Mouse (Mus musculus) liver, adult 2 months (tissue): ENCODE data around the gene Plekhh3. TPM values are rescaled to one million over a fixed set of nuclear protein-coding genes. Genes with fewer than 3 reads are reported as not detected.
"Not testable (repeated sequence)": the region's sequence is repeated elsewhere in the genome, so short reads cannot be mapped to it uniquely, and the experiment has no call there.

Experiments used
- DNase-seq: peaks from one replicate; pipeline ENCODE4 v3.0.0-alpha.2; 2011; ENCODE audit warnings: low read depth, low spot score; ENCODE audit errors: extremely low read depth
- H3K27ac ChIP-seq: fragments of 200-500 bp; replicated peaks from 2 replicates; pipeline ENCODE4 v1.5.1; 2012; ENCODE audit warnings: low read depth, mild to moderate bottlenecking, control low read depth, inconsistent platforms, low read length; ENCODE audit not compliant: insufficient read depth
- H3K27me3 ChIP-seq: fragments of 200-500 bp; 2 replicates; pipeline ENCODE4 v1.6.1; 2012; ENCODE audit warnings: mild to moderate bottlenecking, moderate library complexity, low read length, inconsistent platforms; ENCODE audit not compliant: control insufficient read depth, insufficient read depth
- H3K36me3 ChIP-seq: fragments of 200-500 bp; 2 replicates; pipeline ENCODE4 v1.6.1; 2012; ENCODE audit warnings: low read length, inconsistent platforms; ENCODE audit not compliant: control insufficient read depth, insufficient read depth
- H3K4me1 ChIP-seq: fragments of 200-500 bp; 2 replicates; pipeline ENCODE4 v1.6.1; 2011; ENCODE audit warnings: low read length; ENCODE audit not compliant: control insufficient read depth, insufficient read depth
- H3K4me3 ChIP-seq: fragments of 200-500 bp; 2 replicates; pipeline ENCODE4 v1.5.1; 2011; ENCODE audit warnings: low read depth, mild to moderate bottlenecking, control low read depth, low read length, moderate library complexity; ENCODE audit not compliant: insufficient read depth
- H3K79me2 ChIP-seq: fragments of 200-500 bp; 2 replicates; pipeline ENCODE4 v1.6.1; 2012; ENCODE audit warnings: inconsistent platforms, mild to moderate bottlenecking, low read length, moderate library complexity; ENCODE audit not compliant: control insufficient read depth, insufficient read depth
- H3K9ac ChIP-seq: fragments of 200-500 bp; 2 replicates; pipeline ENCODE4 v1.6.1; 2012; ENCODE audit warnings: low read depth, mild to moderate bottlenecking, control low read depth, inconsistent platforms, low read length
- CTCF ChIP-seq: fragments of 200-500 bp; IDR thresholded peaks from 2 replicates; pipeline ENCODE4 v1.5.1; 2011; ENCODE audit warnings: low read depth, low read length, control low read depth
- POLR2A ChIP-seq: fragments of 200-500 bp; IDR thresholded peaks from 2 replicates; pipeline ENCODE4 v1.6.1; 2011; ENCODE audit warnings: low read length, control low read depth; ENCODE audit not compliant: insufficient read depth; ENCODE audit errors: extremely low read depth
- WGBS: fragments of 180-500 bp; shearing (Covaris S2); methylation state at CpG from one replicate; pipeline ENCODE4 v1.1.7; 2018; 5-methylcytosine and 5-hydroxymethylcytosine counted together
- polyA plus RNA-seq: library from polyadenylated mRNA; depleted of rRNA; stranded (reverse); fragments of >200 nt; gene quantifications from 2 replicates; pipeline ENCODE4 v1.2.3, GENCODE M21; 2012
- total RNA-seq: library from RNA; depleted of rRNA; stranded (reverse); fragments of >200 nt; gene quantifications from 2 replicates; pipeline ENCODE4 v1.2.3, GENCODE M21; 2014

Plekhh3 gene
- total and polyA plus RNA-seq, 2 experiments: 3.9 to 11.5 TPM

DNA sequence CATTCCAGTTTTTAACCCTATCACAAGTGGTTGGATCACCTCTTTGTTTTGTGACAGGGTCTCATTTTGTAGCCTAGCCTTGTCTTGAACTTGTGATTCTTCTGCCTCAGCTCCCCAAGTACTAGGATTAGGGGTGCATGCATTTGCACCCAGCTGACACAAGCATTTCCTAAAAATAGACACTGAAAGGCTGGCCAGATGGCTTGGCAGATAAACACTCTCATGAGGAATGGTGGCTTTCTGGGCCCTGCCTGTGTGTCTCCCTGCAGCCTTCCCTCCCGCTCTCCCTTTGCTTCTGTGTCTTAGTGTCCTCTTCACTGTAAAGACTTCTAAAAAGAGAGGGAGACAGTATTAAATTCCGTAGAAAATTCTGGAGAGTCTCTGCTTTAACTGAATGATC lies 40.0 kb downstream of the Plekhh3 start:
- DNase-seq: no peak
- TF ChIP-seq POLR2A: no peak
- TF ChIP-seq CTCF: no peak
- no peak overlapping the region for H3K27ac ChIP-seq
- H3K4me1 ChIP-seq: peaks cover 14% of the 10 kb centered on the region
- WGBS: 98% methylated on average over 2 of the region's 2 CpGs
- H3K79me2 ChIP-seq: no peaks in the 10 kb centered on the region
- H3K36me3 ChIP-seq: peaks cover 5% of the 10 kb centered on the region
- no peak overlapping the region for H3K9ac ChIP-seq
- H3K4me3 ChIP-seq: no peak overlapping the region
- no peaks in the 10 kb centered on the region for H3K27me3 ChIP-seq

DNA sequence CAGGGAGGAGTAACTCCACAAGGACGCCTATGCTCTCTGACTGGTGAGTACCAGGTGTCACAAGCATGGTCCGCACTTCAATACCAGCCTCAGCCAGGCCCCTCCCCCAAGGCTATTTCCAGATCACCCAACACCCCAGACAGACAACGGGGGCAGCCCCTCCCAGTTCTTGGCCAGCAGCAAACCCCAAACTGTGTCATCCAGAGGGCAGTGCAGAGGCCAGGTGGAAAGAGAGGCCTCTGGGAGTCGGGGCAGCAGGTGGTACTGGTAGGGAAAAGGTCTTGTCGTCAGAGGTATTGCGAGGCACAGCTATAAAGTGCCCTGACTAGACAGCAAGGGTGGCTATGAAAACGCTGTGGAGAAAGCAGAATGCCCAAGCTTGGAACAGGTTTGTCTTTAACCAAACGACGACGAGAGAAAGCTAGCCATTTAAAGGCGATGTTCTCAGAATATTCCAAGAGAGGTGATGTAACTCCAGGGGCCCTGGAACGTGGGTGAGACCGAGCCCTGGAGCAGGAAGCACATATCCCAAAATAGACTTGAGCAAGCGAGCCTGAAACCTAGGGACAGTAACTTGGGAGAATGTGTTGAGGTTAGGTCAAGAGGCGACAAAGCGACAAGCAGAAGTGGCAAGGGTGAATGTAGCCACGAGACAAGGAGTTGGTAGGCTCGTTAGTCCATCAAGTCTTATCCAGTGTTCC lies 40.9 kb downstream of the Plekhh3 start:
- peak; percentile 95 for DNase-seq
- no peak for TF ChIP-seq POLR2A
- no peak for TF ChIP-seq CTCF
- no peaks in the 10 kb centered on the region for H3K79me2 ChIP-seq

GRCm38 (mm10) chr11:101128996-101129577 lies 42.1 kb downstream of the Plekhh3 start:
- Histone ChIP-seq H3K27ac (no peak overlapping the region), H3K4me1 (peaks cover 10% of the 10 kb centered on the region), H3K36me3 (peaks cover 7% of the 10 kb centered on the region), H3K9ac (no peak overlapping the region), H3K4me3 (no peak overlapping the region), H3K79me2 (no peaks in the 10 kb centered on the region), H3K27me3 (no peaks in the 10 kb centered on the region)
- 85% methylated on average over 11 of the region's 11 CpGs for WGBS
- no peak for DNase-seq
- TF ChIP-seq CTCF (no peak), POLR2A (no peak)

More for the DNA sequence above, 40.9 kb downstream of the Plekhh3 start:
- Histone ChIP-seq H3K27me3 (no peaks in the 10 kb centered on the region), H3K4me3 (no peak overlapping the region), H3K4me1 (peaks cover 14% of the 10 kb centered on the region), H3K36me3 (peaks cover 7% of the 10 kb centered on the region), H3K9ac (peak overlapping the region; percentile 4; the same call in 1 of the 2 replicates), H3K27ac (peak overlapping the region; percentile 67)
- 29% methylated on average over 18 of the region's 18 CpGs for WGBS

DNA sequence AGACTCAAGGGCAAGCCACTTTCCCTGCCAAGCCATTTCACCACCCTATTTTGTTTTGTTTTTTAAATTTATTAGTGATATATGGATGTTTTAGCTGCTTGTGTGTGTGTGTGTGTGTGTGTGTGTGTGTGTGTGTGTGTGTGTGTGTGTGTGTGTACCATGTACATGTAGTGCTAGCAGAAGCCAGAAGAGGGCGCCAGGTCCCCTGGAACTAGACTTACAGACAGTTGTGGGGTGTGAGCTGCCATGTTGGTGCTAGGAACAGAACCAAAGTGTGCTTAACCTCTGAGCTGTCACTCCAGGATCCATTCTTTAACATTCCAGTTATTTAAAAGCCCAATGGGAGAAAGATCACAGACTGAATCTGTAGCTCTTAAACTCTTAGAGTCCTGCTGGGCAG lies 44.1 kb downstream of the Plekhh3 start:
- no peak overlapping the region for H3K27ac ChIP-seq
- peaks cover 8% of the 10 kb centered on the region for H3K4me1 ChIP-seq
- WGBS: 94% methylated on average over 1 of the region's 1 CpGs
- DNase-seq: no peak
- no peak overlapping the region for H3K9ac ChIP-seq
- H3K36me3 ChIP-seq: peaks cover 14% of the 10 kb centered on the region
- H3K79me2 ChIP-seq: no peaks in the 10 kb centered on the region
- TF ChIP-seq POLR2A (no peak), CTCF (peak; percentile 16; the same call in 1 of the 2 replicates)
- H3K4me3 ChIP-seq: no peak overlapping the region
- H3K27me3 ChIP-seq: no peaks in the 10 kb centered on the region

DNA sequence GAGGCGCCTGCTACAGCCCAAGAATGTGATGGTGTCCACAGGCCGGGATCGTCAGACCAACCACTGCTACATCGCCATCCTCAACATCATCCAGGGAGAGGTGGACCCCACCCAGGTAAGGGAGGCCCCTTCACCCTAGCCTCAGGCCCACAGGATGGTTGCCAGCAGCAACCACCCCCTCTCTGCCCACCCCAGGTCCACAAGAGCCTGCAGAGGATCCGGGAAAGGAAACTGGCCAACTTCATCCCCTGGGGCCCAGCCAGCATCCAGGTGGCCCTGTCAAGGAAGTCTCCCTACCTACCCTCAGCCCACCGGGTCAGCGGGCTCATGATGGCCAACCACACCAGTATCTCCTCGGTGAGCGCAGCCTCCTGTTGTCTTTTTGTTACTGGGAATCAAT lies 46.1 kb downstream of the Plekhh3 start:
- H3K79me2 ChIP-seq, H3K27ac ChIP-seq, H3K4me3 ChIP-seq, H3K9ac ChIP-seq, DNase-seq, H3K4me1 ChIP-seq, H3K27me3 ChIP-seq: not testable (repeated sequence)
- 94% methylated on average over 9 of the region's 9 CpGs for WGBS
- H3K36me3 ChIP-seq: peaks cover 14% of the 10 kb centered on the region

GRCm38 (mm10) chr11:101124494-101124893 lies 46.7 kb downstream of the Plekhh3 start:
- peaks cover 14% of the 10 kb centered on the region for H3K36me3 ChIP-seq
- not testable (repeated sequence) for DNase-seq, H3K9ac ChIP-seq

More at GRCm38 (mm10) chr11:101124494-101124893, 46.7 kb downstream of the Plekhh3 start:
- H3K4me1 ChIP-seq, H3K27me3 ChIP-seq, H3K79me2 ChIP-seq, H3K27ac ChIP-seq, H3K4me3 ChIP-seq: not testable (repeated sequence)
- WGBS: 96% methylated on average over 8 of the region's 8 CpGs
